Mouse (Mus musculus) hindbrain, postnatal 0 days (tissue): ENCODE measurements at regions not wholly inside any gene's neighbourhood (a gene's known extent, or its start where the extent isn't known, plus 50 kb on each side); places are given as distances from the start of the nearest gene placed in this dataset.
"Not testable (repeated sequence)": the region's sequence is repeated elsewhere in the genome, so short reads cannot be mapped to it uniquely, and the experiment has no call there.

Source experiments
- ATAC-seq: fragments of 200-750 bp; cut with Nextera tagmentation; 2 replicates; pipeline ENCODE4 v1.8.0; 2017; ENCODE audit warnings: mild to moderate bottlenecking, moderate TSS enrichment, moderate library complexity
- DNase-seq: peaks from one replicate; pipeline ENCODE4 v3.0.0-alpha.2; 2015; ENCODE audit warnings: low spot score
- H3K27ac ChIP-seq: fragments of 300-500 bp; sonication (generic); 2 replicates; pipeline ENCODE4 v1.5.1; 2014; ENCODE audit warnings: mild to moderate bottlenecking
- H3K27me3 ChIP-seq: fragments of 300-500 bp; sonication (generic); 2 replicates; pipeline ENCODE4 v1.6.1; 2014; ENCODE audit warnings: low read length, mixed read lengths; ENCODE audit not compliant: insufficient read depth
- H3K36me3 ChIP-seq: fragments of 300-500 bp; sonication (generic); 2 replicates; pipeline ENCODE4 v1.6.1; 2014; ENCODE audit warnings: low read length, mixed read lengths; ENCODE audit not compliant: insufficient read depth
- H3K4me1 ChIP-seq: fragments of 300-500 bp; sonication (generic); 2 replicates; pipeline ENCODE4 v1.6.1; 2014; ENCODE audit warnings: antibody characterized with exemption, low read length, mixed read lengths; ENCODE audit not compliant: insufficient read depth
- H3K4me2 ChIP-seq: fragments of 300-500 bp; sonication (generic); 2 replicates; pipeline ENCODE4 v1.6.1; 2014; ENCODE audit warnings: low read depth, mild to moderate bottlenecking, low read length, moderate library complexity, mixed read lengths
- H3K4me3 ChIP-seq: fragments of 300-500 bp; sonication (generic); 2 replicates; pipeline ENCODE4 v1.5.1; 2014; ENCODE audit warnings: low read length
- H3K9ac ChIP-seq: fragments of 300-500 bp; sonication (generic); replicated peaks from 2 replicates; pipeline ENCODE4 v1.6.1; 2014; ENCODE audit warnings: mild to moderate bottlenecking, low read length, moderate library complexity, mixed read lengths
- H3K9me3 ChIP-seq: fragments of 300-500 bp; sonication (generic); 2 replicates; pipeline ENCODE4 v1.6.1; 2016; ENCODE audit warnings: low read length, mixed read lengths
- CTCF ChIP-seq: IDR thresholded peaks from 2 replicates; pipeline ENCODE4 v1.5.1; 2016; ENCODE audit warnings: antibody characterized with exemption, control low read depth, low read depth
- WGBS: fragments of 180-500 bp; shearing (Covaris S2); extraction: QIAGEN DNeasy Blood & Tissue Kit; methylation state at CpG from one replicate; pipeline ENCODE4 v1.1.7; 2014; 5-methylcytosine and 5-hydroxymethylcytosine counted together

DNA sequence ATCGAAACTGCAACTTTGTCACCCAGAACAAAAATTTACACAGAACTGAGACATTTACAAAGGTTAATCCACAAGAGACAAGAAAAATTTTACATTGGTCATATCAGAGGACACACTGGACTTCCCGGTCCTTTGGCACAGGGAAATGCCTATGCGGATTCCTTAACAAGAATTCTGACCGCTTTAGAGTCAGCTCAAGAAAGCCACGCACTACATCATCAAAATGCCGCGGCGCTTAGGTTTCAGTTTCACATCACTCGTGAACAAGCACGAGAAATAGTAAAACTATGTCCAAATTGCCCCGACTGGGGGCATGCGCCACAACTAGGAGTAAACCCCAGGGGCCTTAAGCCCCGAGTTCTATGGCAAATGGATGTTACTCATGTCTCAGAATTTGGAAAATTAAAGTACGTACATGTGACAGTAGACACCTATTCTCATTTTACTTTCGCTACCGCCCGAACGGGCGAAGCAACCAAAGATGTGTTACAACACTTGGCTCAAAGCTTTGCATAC lies 712.5 kb upstream of the Tacstd2 start:
- not testable (repeated sequence) for ATAC-seq, H3K27ac ChIP-seq, DNase-seq, H3K36me3 ChIP-seq, H3K9me3 ChIP-seq, H3K27me3 ChIP-seq, H3K4me3 ChIP-seq, H3K4me2 ChIP-seq, H3K4me1 ChIP-seq, H3K9ac ChIP-seq
- WGBS, result 92% methylated on average over 19 of the region's 19 CpGs

- not testable (repeated sequence) for H3K4me1 ChIP-seq, H3K4me2 ChIP-seq, H3K9me3 ChIP-seq, ATAC-seq, H3K9ac ChIP-seq, H3K27ac ChIP-seq, H3K27me3 ChIP-seq, H3K4me3 ChIP-seq, H3K36me3 ChIP-seq, DNase-seq
- WGBS, result no CpG with 5 or more reads among the region's 8 CpGs
Observed at GRCm38 (mm10) chr6:68242749-68243148, 707.2 kb upstream of the Tacstd2 start.

GRCm38 (mm10) chr6:68219685-68220084 lies 684.1 kb upstream of the Tacstd2 start:
- H3K9me3 ChIP-seq, result no peaks in the 10 kb centered on the region
- TF ChIP-seq CTCF, result no peak
- no peak overlapping the region for H3K4me3 ChIP-seq
- no peaks in the 10 kb centered on the region for H3K36me3 ChIP-seq
- DNase-seq (no peak), ATAC-seq (no peak)
- H3K27me3 ChIP-seq, result no peaks in the 10 kb centered on the region
- H3K4me2 ChIP-seq, result no peak overlapping the region
- WGBS, result 61% methylated on average over 1 of the region's 1 CpGs
- H3K27ac ChIP-seq, result no peak overlapping the region
- H3K4me1 ChIP-seq, result no peaks in the 10 kb centered on the region
- no peak overlapping the region for H3K9ac ChIP-seq

DNA sequence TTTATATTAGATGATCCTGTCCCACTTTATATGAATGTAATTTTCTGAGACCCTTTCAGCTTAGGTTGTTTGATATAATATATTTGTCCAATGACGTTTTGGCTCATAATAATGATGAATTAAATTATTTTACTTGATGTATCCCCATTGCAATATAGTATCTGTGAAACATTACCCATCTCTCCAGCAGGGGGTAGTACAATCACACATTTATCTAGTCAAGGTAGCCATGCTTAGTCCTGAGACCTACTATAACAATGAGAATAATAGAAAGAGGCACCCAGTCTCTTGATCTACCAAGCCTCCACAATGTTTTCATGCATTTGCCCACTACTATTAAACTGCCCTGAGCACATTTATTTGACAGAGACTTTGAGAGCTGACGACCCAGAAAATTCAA lies 665.9 kb upstream of the Tacstd2 start:
- WGBS, result 31% methylated on average over 2 of the region's 2 CpGs
- peak; percentile 38 for TF ChIP-seq CTCF
- Histone ChIP-seq H3K27me3 (no peaks in the 10 kb centered on the region), H3K27ac (no peak overlapping the region), H3K4me3 (no peak overlapping the region), H3K4me1 (no peaks in the 10 kb centered on the region), H3K9me3 (no peaks in the 10 kb centered on the region), H3K9ac (no peak overlapping the region), H3K36me3 (no peaks in the 10 kb centered on the region), H3K4me2 (no peak overlapping the region)
- ATAC-seq (no peak; the same call in 1 of the 2 replicates), DNase-seq (peak; percentile 43)

DNA sequence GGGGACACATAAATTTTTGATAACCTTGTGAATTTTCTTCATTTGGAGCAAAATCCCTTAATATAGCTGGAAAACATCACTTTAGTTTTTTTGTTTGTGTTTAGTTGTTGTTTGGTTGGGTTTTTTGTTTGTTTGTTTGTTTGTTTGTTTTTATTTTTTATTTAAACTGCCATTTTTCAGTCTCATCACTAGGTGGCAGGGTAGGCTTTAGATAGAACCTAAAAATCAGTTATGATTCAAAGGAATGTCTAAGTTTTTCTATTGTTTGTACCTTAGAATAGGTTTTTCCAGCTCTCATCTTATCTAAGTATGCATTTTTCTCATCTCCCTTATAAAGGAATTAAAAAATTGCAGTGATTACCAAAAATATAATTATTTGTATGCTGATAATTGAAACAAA lies 662.4 kb upstream of the Tacstd2 start:
- Histone ChIP-seq H3K27ac (no peak overlapping the region), H3K9me3 (no peaks in the 10 kb centered on the region), H3K4me3 (no peak overlapping the region), H3K4me1 (no peaks in the 10 kb centered on the region), H3K9ac (no peak overlapping the region), H3K27me3 (no peaks in the 10 kb centered on the region), H3K4me2 (no peak overlapping the region), H3K36me3 (no peaks in the 10 kb centered on the region)
- TF ChIP-seq CTCF, result peak; percentile 42; the same call in 1 of the 2 replicates
- ATAC-seq (no peak), DNase-seq (peak; percentile 6)

DNA sequence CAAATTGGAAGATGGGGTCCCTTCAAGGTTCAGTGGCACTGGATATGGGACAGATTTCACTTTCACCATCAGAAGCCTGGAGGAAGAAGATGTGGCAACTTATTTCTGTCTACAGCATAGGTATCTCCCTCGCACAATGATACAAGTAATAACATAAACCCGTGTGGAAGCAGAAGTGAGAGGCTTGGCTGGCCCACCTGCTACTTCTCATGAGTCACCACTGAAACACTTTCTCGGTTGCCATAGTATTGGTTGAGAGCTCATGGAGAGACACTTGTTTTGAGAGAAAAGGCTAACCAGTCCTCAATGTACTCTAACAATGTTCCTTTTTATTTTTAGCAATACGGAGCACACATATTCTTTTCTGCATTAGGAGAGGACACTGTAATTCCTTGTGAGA lies 629.2 kb upstream of the Tacstd2 start:
- Histone ChIP-seq H3K9me3 (no peaks in the 10 kb centered on the region), H3K4me3 (no peak overlapping the region), H3K9ac (no peak overlapping the region), H3K4me2 (no peak overlapping the region), H3K4me1 (no peaks in the 10 kb centered on the region), H3K27me3 (no peaks in the 10 kb centered on the region), H3K27ac (no peak overlapping the region), H3K36me3 (no peaks in the 10 kb centered on the region)
- 76% methylated on average over 4 of the region's 4 CpGs for WGBS
- no peak for DNase-seq
- no peak for ATAC-seq
- TF ChIP-seq CTCF, result no peak

- not testable (repeated sequence) for H3K9me3 ChIP-seq, H3K4me3 ChIP-seq, H3K27me3 ChIP-seq, H3K9ac ChIP-seq, H3K36me3 ChIP-seq, DNase-seq, H3K27ac ChIP-seq, H3K4me1 ChIP-seq, ATAC-seq, H3K4me2 ChIP-seq
- WGBS, result 96% methylated on average over 1 of the region's 1 CpGs
Observed at GRCm38 (mm10) chr6:68164111-68164510, 628.5 kb upstream of the Tacstd2 start.
